Mouse (Mus musculus): ENCODE data around the gene Csdc2. TPM values are rescaled to one million over a fixed set of nuclear protein-coding genes. Genes with fewer than 3 reads are reported as not detected.
A peak's percentile ranks its signal among the peaks of the same experiment; 100 is the strongest.

The Csdc2 gene
- total RNA-seq, 1 experiment, result 1.2 TPM

DNA sequence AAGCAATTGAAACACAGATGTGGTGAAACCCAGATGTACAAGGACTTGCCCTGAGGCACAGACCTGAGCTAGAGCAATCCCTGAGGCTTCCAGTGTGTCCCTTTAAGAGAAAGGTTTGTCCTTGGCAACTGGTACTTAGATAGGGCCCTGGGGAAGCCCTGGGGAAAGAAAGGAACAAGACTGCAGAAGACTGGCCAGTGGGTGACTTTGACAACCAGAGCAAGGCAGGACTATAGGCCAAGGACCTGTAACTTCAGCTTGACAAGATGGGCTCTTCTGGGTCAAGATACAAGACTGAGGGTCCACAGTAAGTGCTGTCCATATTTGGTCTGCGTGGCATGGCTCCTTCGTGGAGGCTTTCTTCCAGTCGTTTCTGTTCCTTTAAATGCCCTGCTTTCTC lies 51.1 kb downstream of the Csdc2 start, which contains the start of gene Xrcc6:
TSS of gene Xrcc6 (plus strand) at position 190 of the 400 bp plus-strand sequence.
- no peaks in the 10 kb centered on the region for H3K9me3 ChIP-seq (ENCODE audit: control insufficient read depth, insufficient read depth, low read depth, low read length)
- in situ Hi-C loops (cut with MboI; ENCODE audit: low sequenced_read_pairs in 2 of 2, unreplicated experiment in 2 of 2), result loop anchor here in 1 of 2 experiments (5.0 kb wide), 1 partner anchor 35 kb away; no protein-coding TSS in a partner anchor
- no peaks in the 10 kb centered on the region for H3K36me3 ChIP-seq (ENCODE audit: control insufficient read depth, insufficient read depth, low read length, poor library complexity, severe bottlenecking)
- no peak within 1 kb of the TSS for H3K4me3 ChIP-seq (ENCODE audit: insufficient read depth in 1 of 2, low read depth in 1 of 2, low read length in 2 of 2, poor library complexity in 1 of 2, severe bottlenecking in 1 of 2)
- no peak for DNase-seq (ENCODE audit: low read depth, low spot score)
- H3K4me1 ChIP-seq (ENCODE audit: control insufficient read depth in 2 of 2, insufficient read depth in 2 of 2, low read length in 2 of 2, poor library complexity in 1 of 2), result peaks cover 0 to 3% of the 10 kb centered on the region in 2 experiments; a peak in 1 of 4 replicates
- TF ChIP-seq MAFK (IDR thresholded peaks at IDR 0.05; ENCODE audit: insufficient read depth, low read depth, low read length), result no peak
- no peak for TF ChIP-seq HCFC1 (IDR thresholded peaks at IDR 0.05; ENCODE audit: borderline replicate concordance, insufficient read depth, low read length)
- no peak for TF ChIP-seq ZNF384 (IDR thresholded peaks at IDR 0.05; ENCODE audit: low read depth, low read length)
- TF ChIP-seq CHD2 (IDR thresholded peaks at IDR 0.05; ENCODE audit: low read depth, low read length), result no peak
- TF ChIP-seq ZC3H11A (IDR thresholded peaks at IDR 0.05; ENCODE audit: borderline replicate concordance, low read depth, low read length), result no peak
- no peak within 1 kb of the TSS for H3K9ac ChIP-seq (ENCODE audit: insufficient read depth, low read depth, low read length, poor library complexity, severe bottlenecking)
- no peak within 1 kb of the TSS for H3K27ac ChIP-seq (ENCODE audit: insufficient read depth, low read depth, low read length, poor library complexity, severe bottlenecking)

GRCm38 (mm10) chr15:81989371-81990062 lies 53.0 kb downstream of the Csdc2 start:
- in situ Hi-C loops (cut with MboI; ENCODE audit: low sequenced_read_pairs in 2 of 2, unreplicated experiment in 2 of 2), result loop anchor here in 1 of 2 experiments (5.0 kb wide), 1 partner anchor 37 kb away; no protein-coding TSS in a partner anchor
- H3K9ac ChIP-seq (ENCODE audit: insufficient read depth, low read depth, low read length, poor library complexity, severe bottlenecking), result no peak overlapping the region
- peaks cover 2 to 5% of the 10 kb centered on the region in 2 experiments; a peak in 2 of 4 replicates for H3K4me1 ChIP-seq (ENCODE audit: control insufficient read depth in 2 of 2, insufficient read depth in 2 of 2, low read length in 2 of 2, poor library complexity in 1 of 2)
- H3K4me3 ChIP-seq (ENCODE audit: insufficient read depth in 1 of 2, low read depth in 1 of 2, low read length in 2 of 2, poor library complexity in 1 of 2, severe bottlenecking in 1 of 2), result no peak overlapping the region
- peaks cover 5% of the 10 kb centered on the region; the same call in 1 of the 2 replicates for H3K36me3 ChIP-seq (ENCODE audit: control insufficient read depth, insufficient read depth, low read length, poor library complexity, severe bottlenecking)
- H3K9me3 ChIP-seq (ENCODE audit: control insufficient read depth, insufficient read depth, low read depth, low read length), result no peaks in the 10 kb centered on the region
- DNase-seq (ENCODE audit: low read depth, low spot score), result peak; percentile 86
- TF ChIP-seq ZC3H11A (IDR thresholded peaks at IDR 0.05; ENCODE audit: borderline replicate concordance, low read depth, low read length) (peak; percentile 92), MAFK (IDR thresholded peaks at IDR 0.05; ENCODE audit: insufficient read depth, low read depth, low read length) (no peak)
- H3K27ac ChIP-seq (ENCODE audit: insufficient read depth, low read depth, low read length, poor library complexity, severe bottlenecking), result no peak overlapping the region

DNA sequence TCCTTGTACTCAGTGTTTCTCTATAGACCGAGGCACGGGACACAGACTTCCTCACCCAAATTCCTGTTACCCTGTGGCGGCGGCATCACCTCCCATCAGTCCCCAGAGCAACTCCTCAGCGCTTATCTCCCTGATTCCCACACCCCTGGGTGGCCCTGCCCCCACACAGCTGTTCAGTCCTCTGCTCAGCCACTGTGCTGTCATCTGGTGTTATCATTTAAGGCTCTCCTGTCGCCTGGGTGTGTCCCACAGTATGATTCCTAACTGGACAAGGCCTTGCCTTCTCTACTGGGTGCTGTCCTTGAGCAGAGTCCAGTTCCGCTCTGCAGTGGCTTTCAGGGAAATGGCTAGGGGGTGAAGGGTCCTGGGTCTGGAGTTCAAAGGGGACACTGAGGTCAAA lies 54.0 kb downstream of the Csdc2 start:
- no peak for DNase-seq (ENCODE audit: low read depth, low spot score)
- TF ChIP-seq ZC3H11A (IDR thresholded peaks at IDR 0.05; ENCODE audit: borderline replicate concordance, low read depth, low read length) (no peak), MAFK (IDR thresholded peaks at IDR 0.05; ENCODE audit: insufficient read depth, low read depth, low read length) (no peak), ZNF384 (IDR thresholded peaks at IDR 0.05; ENCODE audit: low read depth, low read length) (no peak), HCFC1 (IDR thresholded peaks at IDR 0.05; ENCODE audit: borderline replicate concordance, insufficient read depth, low read length) (no peak), CHD2 (IDR thresholded peaks at IDR 0.05; ENCODE audit: low read depth, low read length) (no peak)
- in situ Hi-C loops (cut with MboI; ENCODE audit: low sequenced_read_pairs in 2 of 2, unreplicated experiment in 2 of 2), result no loop called here

DNA sequence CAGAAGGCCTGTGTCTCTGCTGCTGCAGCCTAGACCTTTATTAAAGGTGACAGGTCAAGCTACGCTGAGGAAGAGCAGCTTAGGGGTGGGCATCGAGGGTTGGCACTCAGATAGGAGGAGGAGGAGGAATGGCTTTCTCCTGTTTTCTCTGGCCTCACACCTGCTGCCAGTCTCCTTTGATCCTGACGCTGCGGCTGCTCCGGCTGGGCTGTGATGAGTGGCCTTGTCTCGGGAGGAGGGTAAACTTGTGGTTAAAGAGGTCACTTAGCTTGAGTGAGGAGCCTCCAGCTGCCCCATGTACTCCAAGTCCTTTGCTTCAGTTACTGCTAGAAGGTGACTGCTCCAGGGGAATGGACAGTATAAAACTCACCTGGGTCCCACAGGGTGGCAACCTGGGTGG lies 57.4 kb downstream of the Csdc2 start:
- H3K4me1 ChIP-seq (ENCODE audit: control insufficient read depth in 2 of 2, insufficient read depth in 2 of 2, low read length in 2 of 2, poor library complexity in 1 of 2), result peaks cover 2 to 5% of the 10 kb centered on the region in 2 experiments; a peak in 2 of 4 replicates
- H3K4me3 ChIP-seq (ENCODE audit: insufficient read depth in 1 of 2, low read depth in 1 of 2, low read length in 2 of 2, poor library complexity in 1 of 2, severe bottlenecking in 1 of 2), result no peak overlapping the region
- no peak overlapping the region for H3K9ac ChIP-seq (ENCODE audit: insufficient read depth, low read depth, low read length, poor library complexity, severe bottlenecking)
- H3K9me3 ChIP-seq (ENCODE audit: control insufficient read depth, insufficient read depth, low read depth, low read length), result no peaks in the 10 kb centered on the region
- no peak for DNase-seq (ENCODE audit: low read depth, low spot score)
- in situ Hi-C loops (cut with MboI; ENCODE audit: low sequenced_read_pairs in 2 of 2, unreplicated experiment in 2 of 2), result no loop called here
- peaks cover 15% of the 10 kb centered on the region; the same call in 1 of the 2 replicates for H3K36me3 ChIP-seq (ENCODE audit: control insufficient read depth, insufficient read depth, low read length, poor library complexity, severe bottlenecking)
- H3K27ac ChIP-seq (ENCODE audit: insufficient read depth, low read depth, low read length, poor library complexity, severe bottlenecking), result no peak overlapping the region
- TF ChIP-seq CHD2 (IDR thresholded peaks at IDR 0.05; ENCODE audit: low read depth, low read length) (no peak), ZC3H11A (IDR thresholded peaks at IDR 0.05; ENCODE audit: borderline replicate concordance, low read depth, low read length) (no peak)

More for the DNA sequence above, 54.0 kb downstream of the Csdc2 start:
- Histone ChIP-seq H3K9ac (ENCODE audit: insufficient read depth, low read depth, low read length, poor library complexity, severe bottlenecking) (no peak overlapping the region), H3K4me1 (ENCODE audit: control insufficient read depth in 2 of 2, insufficient read depth in 2 of 2, low read length in 2 of 2, poor library complexity in 1 of 2) (peaks cover 2 to 5% of the 10 kb centered on the region in 2 experiments; a peak in 2 of 4 replicates), H3K36me3 (ENCODE audit: control insufficient read depth, insufficient read depth, low read length, poor library complexity, severe bottlenecking) (peaks cover 8% of the 10 kb centered on the region; the same call in 1 of the 2 replicates), H3K27ac (ENCODE audit: insufficient read depth, low read depth, low read length, poor library complexity, severe bottlenecking) (no peak overlapping the region), H3K4me3 (ENCODE audit: insufficient read depth in 1 of 2, low read depth in 1 of 2, low read length in 2 of 2, poor library complexity in 1 of 2, severe bottlenecking in 1 of 2) (no peak overlapping the region), H3K9me3 (ENCODE audit: control insufficient read depth, insufficient read depth, low read depth, low read length) (no peaks in the 10 kb centered on the region)

Other genes starting within 250 kb of the Csdc2 start
- gene Chadl, start 239.5 kb upstream of the Csdc2 start, total RNA-seq (2012; rRNA removed), result 0.98 and 1.6 TPM in 2 replicates
- 19.0 and 22.5 TPM in 2 replicates for gene Zc3h7b, start 191.7 kb upstream of the Csdc2 start, total RNA-seq (2012; rRNA removed)
- gene Rangap1, start 191.2 kb upstream of the Csdc2 start, total RNA-seq (2012; rRNA removed), result 148 and 178 TPM in 2 replicates
- 20.9 and 25.2 TPM in 2 replicates for gene Tef, start 134.3 kb upstream of the Csdc2 start, total RNA-seq (2012; rRNA removed)
- 16.7 and 20.9 TPM in 2 replicates for gene Tob2, start 78.0 kb upstream of the Csdc2 start, total RNA-seq (2012; rRNA removed)
- gene Phf5a, start 64.8 kb upstream of the Csdc2 start, total RNA-seq (2012; rRNA removed), result 112 and 157 TPM in 2 replicates
- 444 and 478 TPM in 2 replicates for gene Aco2, start 64.5 kb upstream of the Csdc2 start, total RNA-seq (2012; rRNA removed)
- 72.4 and 83.7 TPM in 2 replicates for gene Polr3h, start 10.5 kb upstream of the Csdc2 start, total RNA-seq (2012; rRNA removed)
- 299 and 342 TPM in 2 replicates for gene Pmm1, start 24.2 kb downstream of the Csdc2 start, total RNA-seq (2012; rRNA removed)
- gene 1700029P11Rik, start 43.8 kb downstream of the Csdc2 start, total RNA-seq (2012; rRNA removed), result 29.9 and 41.1 TPM in 2 replicates
- 69.1 and 84.6 TPM in 2 replicates for gene Xrcc6, start 51.1 kb downstream of the Csdc2 start, total RNA-seq (2012; rRNA removed)
- gene Desi1, start 97.1 kb downstream of the Csdc2 start, total RNA-seq (2012; rRNA removed), result 8.8 and 15.9 TPM in 2 replicates
- 212 and 293 TPM in 2 replicates for gene Snu13, start 110.8 kb downstream of the Csdc2 start, total RNA-seq (2012; rRNA removed)
- gene 4930407I10Rik, start 122.4 kb downstream of the Csdc2 start, total RNA-seq (2012; rRNA removed), result not detected in 2 replicates
- gene Mei1, start 133.2 kb downstream of the Csdc2 start, total RNA-seq (2012; rRNA removed), result 0.40 and 0.42 TPM in 2 replicates
- 28.8 and 31.7 TPM in 2 replicates for gene Ccdc134, start 191.2 kb downstream of the Csdc2 start, total RNA-seq (2012; rRNA removed)
- gene Srebf2, start 210.4 kb downstream of the Csdc2 start, total RNA-seq (2012; rRNA removed), result 173 and 211 TPM in 2 replicates